Mouse (Mus musculus) heart, postnatal 14 days (tissue): ENCODE results near the gene Maff. TPM values are rescaled to one million over a fixed set of nuclear protein-coding genes. Genes with fewer than 3 reads are reported as not detected.

Experiments used
- DNase-seq, 2 experiments: peaks; one replicate each; pipeline ENCODE4 v3.0.0; 2021 to 2022
- intact Hi-C: fragments of 180-260 bp; cut with DNase I; formaldehyde crosslinking; loops from one replicate; pipeline ENCODE4 v1.15.1; 2025
- total RNA-seq, 2 experiments: library from RNA; stranded (reverse); gene quantifications; 2 replicates each; pipeline ENCODE4 v1.2.3; 2021

The Maff gene
- total RNA-seq, 2 experiments from 2014 or later, result 6.2 to 6.9 TPM

- DNase-seq, result no peak
- intact Hi-C loops, result no loop called here
These were observed 11.7 kb downstream of the Maff start for GRCm38 (mm10) chr15:79357974-79358690.

DNA sequence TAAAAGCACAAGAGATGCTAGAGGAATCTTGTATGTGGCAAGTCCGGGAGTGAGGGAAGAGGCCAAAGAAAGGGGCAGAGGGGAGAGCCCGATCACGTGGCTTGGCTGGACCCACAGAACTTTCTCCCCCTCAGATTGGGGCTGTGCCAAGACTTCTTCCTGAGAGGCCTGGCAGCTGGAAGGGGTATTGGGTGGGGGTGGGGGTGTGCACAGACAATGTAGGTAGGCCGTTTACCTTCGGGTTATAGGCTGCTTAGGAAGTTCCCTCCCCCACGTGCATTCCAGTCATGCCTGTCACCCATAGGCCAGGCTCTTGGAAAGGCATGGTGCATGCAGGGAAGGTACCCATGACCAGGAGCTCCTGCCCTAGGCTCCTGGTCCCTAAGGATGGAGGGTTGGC, 13.5 kb downstream of the Maff start:
- no peak for DNase-seq
- intact Hi-C loops, result no loop called here

GRCm38 (mm10) chr15:79360371-79360770, 13.9 kb downstream of the Maff start:
- intact Hi-C loops, result no loop called here
- DNase-seq, result no peak

DNA sequence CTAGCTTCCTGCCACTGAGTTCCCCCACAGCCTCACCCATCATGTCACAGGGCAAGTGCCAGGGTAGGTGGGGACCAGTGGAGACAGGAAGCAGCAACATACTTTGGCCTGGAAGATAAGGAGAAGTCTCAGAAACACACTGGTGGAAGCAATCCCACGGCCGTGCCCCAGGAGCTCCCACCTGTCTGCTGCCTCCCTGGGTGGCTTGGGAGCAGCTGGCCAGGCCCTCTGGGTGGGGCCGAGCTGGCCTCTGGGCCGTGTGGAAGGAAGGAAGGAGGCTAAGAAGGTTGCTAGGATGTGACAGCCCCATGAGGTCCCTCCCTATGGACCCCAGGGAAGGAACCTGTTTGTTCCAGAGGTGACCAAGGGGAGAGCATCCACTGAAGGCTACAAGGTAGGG, 14.6 kb downstream of the Maff start:
- no peak for DNase-seq
- intact Hi-C loops, result no loop called here

DNA sequence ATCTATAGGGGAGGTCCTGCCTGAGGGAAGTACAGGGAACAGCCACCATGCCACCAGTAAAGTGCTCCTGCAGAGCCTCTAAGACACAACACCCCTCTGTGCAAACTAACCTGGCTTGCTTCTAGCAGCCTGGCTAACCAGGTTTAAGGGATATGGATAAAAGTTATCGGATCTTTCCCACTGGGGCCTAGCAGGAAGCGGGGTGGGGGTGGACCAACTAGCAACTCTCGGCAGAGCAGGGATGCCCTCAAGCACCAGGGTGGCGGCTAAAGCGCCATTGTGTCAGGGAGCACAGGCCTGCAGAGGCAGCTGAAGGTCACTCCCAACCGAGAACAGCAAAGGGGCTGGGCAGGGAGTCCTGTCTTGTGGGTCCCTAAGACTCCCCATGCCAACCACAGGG, 17.7 kb downstream of the Maff start:
- no peak for DNase-seq
- intact Hi-C loops, result no loop called here

GRCm38 (mm10) chr15:79365068-79365467, 18.6 kb downstream of the Maff start:
- intact Hi-C loops, result no loop called here
- no peak for DNase-seq

GRCm38 (mm10) chr15:79366402-79366801, 20.0 kb downstream of the Maff start:
- intact Hi-C loops, result no loop called here
- no peak for DNase-seq

DNA sequence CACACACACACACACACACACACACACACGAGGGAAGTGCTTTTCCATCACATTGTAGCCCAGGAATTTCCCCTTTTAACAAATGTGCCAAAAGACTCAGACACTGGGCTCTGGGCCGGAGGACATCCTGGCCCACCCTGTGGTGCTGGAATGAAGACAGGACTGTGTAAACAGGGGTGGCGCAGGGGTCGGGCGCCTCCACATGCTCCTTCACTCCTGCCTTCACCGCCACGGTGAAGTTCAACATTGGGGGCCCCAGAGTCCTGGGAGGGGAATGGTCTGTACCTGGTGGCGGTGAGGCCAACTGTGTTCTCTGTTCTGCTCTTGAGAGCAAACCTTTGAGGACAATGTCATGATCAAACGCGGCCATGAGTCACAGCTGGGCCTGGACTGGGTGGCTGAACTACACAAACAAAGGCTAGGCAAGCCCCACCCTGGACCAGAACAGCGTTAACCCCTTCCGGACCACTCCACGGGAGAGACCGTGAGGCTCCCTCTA, 21.9 kb downstream of the Maff start:
- intact Hi-C loops, result no loop called here
- peak; percentile 70 to 77 for DNase-seq

- intact Hi-C loops, result no loop called here
- DNase-seq, result peak in 1 of 2 experiments; percentile 54
These were observed 22.5 kb downstream of the Maff start for GRCm38 (mm10) chr15:79368861-79369440.

DNA sequence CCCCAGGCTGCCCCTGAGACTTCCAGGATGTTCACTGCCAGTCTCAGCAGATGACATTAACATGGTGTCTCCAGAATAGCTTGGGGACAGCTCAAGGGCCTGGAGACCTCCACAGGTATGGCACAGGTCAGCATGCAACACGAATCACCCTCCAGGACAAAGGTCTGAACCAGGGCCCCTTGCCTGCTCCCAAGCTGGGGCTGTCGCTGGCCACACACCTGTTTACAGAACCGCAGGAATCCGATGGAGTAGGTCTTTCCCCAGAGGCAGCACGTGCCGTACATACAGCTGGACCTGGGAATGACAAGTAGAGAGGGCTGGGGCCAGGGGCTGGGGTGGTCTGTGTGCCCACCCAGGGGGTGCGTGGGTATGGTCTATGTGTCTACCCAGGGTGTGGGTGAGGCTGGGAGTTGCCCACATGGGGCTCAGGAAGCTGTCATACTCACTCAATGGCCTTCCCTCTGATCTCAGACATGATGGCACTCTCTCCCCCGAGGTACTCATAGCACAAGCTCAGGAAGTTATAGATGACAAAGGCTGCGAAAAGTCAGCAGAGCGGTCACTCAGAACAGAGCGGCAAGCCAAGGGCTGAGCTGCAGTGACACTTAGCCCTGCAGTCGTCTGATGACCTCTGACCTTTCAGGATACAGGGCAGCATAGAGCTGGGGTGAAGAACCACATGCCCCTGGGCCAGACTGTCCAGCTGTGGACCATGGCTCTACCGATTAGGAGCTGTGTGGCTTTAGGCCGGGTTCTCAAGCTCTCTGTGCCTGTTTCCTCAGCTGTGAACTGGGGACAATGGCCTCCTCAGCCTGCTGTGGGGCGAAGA, 23.2 kb downstream of the Maff start:
- no peak for DNase-seq
- intact Hi-C loops, result no loop called here

GRCm38 (mm10) chr15:79370281-79370843, 23.9 kb downstream of the Maff start:
- DNase-seq, result no peak
- intact Hi-C loops, result no loop called here

DNA sequence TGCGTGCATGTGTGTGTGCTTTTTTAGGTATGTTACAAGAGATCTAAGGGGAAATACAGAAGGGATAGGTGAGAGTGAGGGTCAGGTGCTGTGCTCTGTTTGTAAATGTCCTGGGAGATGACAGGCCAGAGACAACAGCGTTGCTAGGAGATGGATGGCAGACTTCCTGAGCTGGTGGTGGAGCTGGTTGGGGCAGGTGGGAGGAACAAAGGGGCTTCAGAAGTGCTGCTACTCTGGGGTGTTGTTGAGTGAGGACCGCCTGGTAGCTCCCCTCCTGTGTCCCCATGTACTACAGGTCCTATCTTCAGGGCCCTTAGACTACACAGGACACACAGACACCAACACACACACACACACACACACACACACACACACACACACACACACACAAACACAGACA, 28.3 kb downstream of the Maff start:
- intact Hi-C loops, result no loop called here

GRCm38 (mm10) chr15:79377681-79378080, 31.3 kb downstream of the Maff start:
- DNase-seq, result peak; percentile 83 to 87
- intact Hi-C loops, result loop anchor here (2.0 kb wide), 1 partner anchor 89 kb away; no protein-coding TSS in a partner anchor

More for the DNA sequence above, 28.3 kb downstream of the Maff start:
- no peak for DNase-seq

GRCm38 (mm10) chr15:79378608-79379007, 32.2 kb downstream of the Maff start:
- intact Hi-C loops, result no loop called here
- no peak for DNase-seq

DNA sequence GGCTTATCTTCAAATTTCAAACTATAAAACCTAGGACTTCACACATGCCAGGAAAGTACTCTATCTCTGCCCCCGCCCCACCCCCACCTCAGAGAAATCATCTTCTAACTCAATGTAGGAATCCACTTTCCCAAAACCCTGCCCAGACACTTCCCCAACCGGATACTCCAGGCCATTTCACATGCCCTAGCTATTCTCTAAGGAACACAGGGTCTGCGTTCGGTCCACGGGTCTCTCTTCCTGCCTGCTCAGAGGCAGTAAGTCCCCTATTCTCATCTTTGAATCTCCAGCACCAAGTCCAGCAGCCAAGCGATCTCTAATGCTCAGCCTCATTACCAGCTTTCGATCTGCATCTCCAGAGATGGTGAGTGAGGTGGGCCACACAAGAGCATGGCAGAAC, 33.2 kb downstream of the Maff start:
- intact Hi-C loops, result loop anchor here (1.0 to 2.0 kb wide), 2 partner anchors 21 to 88 kb away; no protein-coding TSS in a partner anchor
- no peak for DNase-seq

GRCm38 (mm10) chr15:79380468-79381444, 34.3 kb downstream of the Maff start:
- peak; percentile 79 to 89 for DNase-seq
- intact Hi-C loops, result loop anchor here (1.0 to 2.0 kb wide), 2 partner anchors 20 to 87 kb away; no protein-coding TSS in a partner anchor

- intact Hi-C loops, result loop anchor here (2.0 kb wide), 1 partner anchor 19 kb away; no protein-coding TSS in a partner anchor
- DNase-seq, result no peak
These were observed 35.2 kb downstream of the Maff start for GRCm38 (mm10) chr15:79381644-79382043.

- DNase-seq, result no peak
- intact Hi-C loops, result no loop called here
These were observed 40.7 kb downstream of the Maff start for GRCm38 (mm10) chr15:79387081-79387480.

DNA sequence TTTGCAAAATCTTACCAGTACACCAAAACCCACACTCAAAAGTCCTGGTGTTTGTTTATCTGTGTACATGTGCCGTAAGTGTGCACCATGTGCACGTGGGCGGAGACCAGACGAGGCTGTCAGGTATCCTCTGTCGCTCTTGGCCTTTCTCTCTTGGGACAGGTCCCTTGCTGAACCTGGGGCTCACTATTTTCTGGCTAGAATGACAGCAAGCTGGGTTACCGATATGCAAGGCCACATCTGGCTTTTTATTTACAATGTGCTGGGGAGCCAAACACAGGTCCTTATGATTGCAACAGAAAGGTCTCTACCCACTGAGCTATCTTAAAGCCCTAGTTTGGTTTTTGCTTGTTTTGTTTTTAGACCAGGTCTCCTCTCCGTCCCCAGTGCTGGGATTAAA, 41.2 kb downstream of the Maff start:
- intact Hi-C loops, result no loop called here
- DNase-seq, result no peak
